Mouse (Mus musculus) heart, embryonic 12.5 days (tissue): ENCODE measurements around the gene Fam161a. TPM values are rescaled to one million over a fixed set of nuclear protein-coding genes. Genes with fewer than 3 reads are reported as not detected.
A peak's percentile ranks its signal among the peaks of the same experiment; 100 is the strongest.

Experiments used
- ATAC-seq: fragments of 200-750 bp; cut with Nextera tagmentation; 2 replicates; pipeline ENCODE4 v1.8.0; 2017; ENCODE audit warnings: moderate TSS enrichment, moderate library complexity; ENCODE audit not compliant: insufficient number of reproducible peaks, low FRiP score
- H3K27ac ChIP-seq: fragments of 300-500 bp; sonication (generic); 2 replicates; pipeline ENCODE4 v1.5.1; 2016; ENCODE audit warnings: mild to moderate bottlenecking, moderate library complexity; ENCODE audit not compliant: poor library complexity, severe bottlenecking
- H3K27me3 ChIP-seq: fragments of 300-500 bp; sonication (generic); replicated peaks from 2 replicates; pipeline ENCODE4 v1.6.1; 2016; ENCODE audit warnings: mild to moderate bottlenecking, moderate library complexity
- H3K36me3 ChIP-seq: fragments of 300-500 bp; sonication (generic); 2 replicates; pipeline ENCODE4 v1.6.1; 2016; ENCODE audit warnings: mild to moderate bottlenecking, moderate library complexity
- H3K4me1 ChIP-seq: fragments of 300-500 bp; sonication (generic); replicated peaks from 2 replicates; pipeline ENCODE4 v1.6.1; 2016; ENCODE audit warnings: mild to moderate bottlenecking
- H3K4me2 ChIP-seq: fragments of 300-500 bp; sonication (generic); 2 replicates; pipeline ENCODE4 v1.6.1; 2016; ENCODE audit warnings: mild to moderate bottlenecking, moderate library complexity
- H3K4me3 ChIP-seq: fragments of 300-500 bp; sonication (generic); 2 replicates; pipeline ENCODE4 v1.5.1; 2016; ENCODE audit warnings: mild to moderate bottlenecking
- H3K9ac ChIP-seq: fragments of 300-500 bp; sonication (generic); 2 replicates; pipeline ENCODE4 v1.6.1; 2016; ENCODE audit warnings: mild to moderate bottlenecking, moderate library complexity
- H3K9me3 ChIP-seq: fragments of 300-500 bp; sonication (generic); replicated peaks from 2 replicates; pipeline ENCODE4 v1.6.1; 2016; ENCODE audit warnings: mild to moderate bottlenecking, moderate library complexity
- WGBS: fragments of 180-500 bp; shearing (Covaris S2); methylation state at CpG from one replicate; pipeline ENCODE4 v1.1.7; 2016; 5-methylcytosine and 5-hydroxymethylcytosine counted together
- polyA plus RNA-seq: library from polyadenylated mRNA; unstranded; fragments of >200 nt; fragmentation: Nextera tagmentation; extraction: Ambion mirVana; gene quantifications from 2 replicates; pipeline ENCODE4 v1.2.1, GENCODE M21; 2016

Fam161a gene
- 1.8 and 2.1 TPM in 2 replicates for polyA plus RNA-seq

DNA sequence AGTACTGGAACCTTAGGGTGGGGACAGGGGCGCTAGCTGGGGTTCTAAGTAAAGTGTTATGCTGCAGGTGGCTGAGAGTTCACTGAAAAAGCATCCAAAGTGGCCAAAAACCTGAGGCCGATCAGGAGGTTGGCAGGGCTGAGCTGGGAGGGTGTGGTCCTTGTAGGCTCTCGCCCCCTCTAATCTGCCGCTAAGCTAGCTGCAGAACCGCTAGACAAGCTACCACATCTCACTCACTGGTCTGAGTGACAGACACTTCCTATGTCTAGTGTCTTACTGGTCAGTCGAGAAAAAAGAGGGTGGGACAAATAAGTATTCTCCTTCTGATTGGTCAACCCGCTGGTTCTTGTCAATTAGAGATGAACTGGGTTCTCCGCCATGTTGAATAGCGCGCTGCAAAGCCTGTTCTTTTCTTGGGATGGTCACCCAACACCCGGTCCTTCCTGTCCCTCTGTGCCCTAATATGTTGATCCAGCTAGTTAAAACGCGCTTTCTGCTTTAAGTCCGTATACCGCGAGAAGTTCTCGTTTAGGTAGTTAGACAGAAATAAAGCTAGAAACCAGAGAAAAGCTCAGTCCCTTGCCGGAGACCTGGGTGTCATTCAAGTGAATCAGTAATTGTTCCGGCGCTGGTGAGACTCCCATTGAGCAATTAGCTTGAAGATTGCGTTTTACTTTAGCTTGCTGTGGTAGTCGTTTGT is at the start of gene Fam161a:
Gene Fam161a (plus strand): TSS at position 51 of the 700 bp plus-strand sequence.
- ATAC-seq = peak; percentile 95
- H3K4me1 ChIP-seq = peaks cover 4% of the 10 kb centered on the region; the same call in 1 of the 2 replicates
- H3K36me3 ChIP-seq = peaks cover 17% of the 10 kb centered on the region
- peak within 1 kb of the TSS; percentile 78 for H3K4me3 ChIP-seq
- peak within 1 kb of the TSS; percentile 89 for H3K27ac ChIP-seq
- under 1% methylated on average over 22 of the region's 22 CpGs for WGBS
- H3K9ac ChIP-seq = peak within 1 kb of the TSS; percentile 84
- peak within 1 kb of the TSS; percentile 92 for H3K4me2 ChIP-seq
- H3K9me3 ChIP-seq = no peaks in the 10 kb centered on the region
- H3K27me3 ChIP-seq = no peaks in the 10 kb centered on the region

DNA sequence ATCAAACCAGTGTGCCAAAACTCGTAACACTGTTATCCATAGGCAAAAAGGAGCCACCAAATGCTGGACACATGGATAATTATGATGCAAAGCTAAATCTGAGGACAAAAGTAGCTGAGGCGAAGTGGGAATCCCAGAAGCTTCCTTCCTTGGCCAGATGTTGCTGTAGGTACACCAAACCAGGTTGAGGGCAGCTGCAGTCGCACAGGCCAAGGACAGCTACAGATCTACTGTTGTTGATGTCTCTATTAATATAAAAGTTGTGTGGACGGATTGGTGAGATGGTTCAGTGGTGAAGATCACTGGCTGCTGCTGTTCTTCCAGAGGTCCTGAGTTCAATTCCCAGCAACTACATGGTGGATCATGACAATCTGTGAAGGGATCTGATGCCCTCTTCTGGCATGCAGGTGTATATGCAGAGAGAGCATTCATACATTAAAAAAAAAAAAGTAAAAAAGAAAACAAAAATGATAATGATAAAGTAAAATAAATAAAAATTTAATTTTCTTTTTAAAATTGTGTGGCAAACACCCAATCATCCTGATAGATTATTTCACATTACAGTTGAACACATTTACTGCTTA is 49.4 kb upstream of the Fam161a start:
- 87% methylated on average over 4 of the region's 4 CpGs for WGBS

DNA sequence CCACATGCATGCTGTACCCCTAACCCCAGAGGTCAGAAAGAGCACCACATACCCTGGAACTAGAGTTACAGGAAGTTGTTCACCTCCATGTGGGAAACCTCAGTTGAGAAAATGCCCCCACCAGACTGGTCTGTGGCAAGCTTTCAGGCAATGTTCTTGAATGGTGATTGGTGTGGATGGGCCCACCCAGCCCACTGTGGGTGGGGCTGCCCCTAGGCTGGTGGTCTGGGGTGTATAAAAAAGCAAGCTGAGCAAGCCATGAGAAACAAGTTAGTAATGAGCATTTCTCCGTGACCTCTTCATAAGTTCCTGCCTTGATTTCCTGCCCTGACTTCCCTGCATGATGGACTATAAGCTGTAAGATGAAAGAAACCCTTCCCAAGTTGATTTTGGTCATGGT is 45.2 kb upstream of the Fam161a start:
- Histone ChIP-seq H3K4me3 (no peak overlapping the region), H3K27ac (no peak overlapping the region), H3K27me3 (no peaks in the 10 kb centered on the region), H3K4me1 (0 out of 2 replicates have a peak, but pooled peaks cover 2% of the 10 kb centered on the region), H3K36me3 (peaks cover 10% of the 10 kb centered on the region), H3K9me3 (peaks cover 10% of the 10 kb centered on the region), H3K9ac (no peak overlapping the region), H3K4me2 (no peak overlapping the region)
- no peak for ATAC-seq
- 91% methylated on average over 1 of the region's 1 CpGs for WGBS

More for the DNA sequence above, 49.4 kb upstream of the Fam161a start:
- Histone ChIP-seq H3K27ac (no peak overlapping the region), H3K4me1 (no peaks in the 10 kb centered on the region), H3K27me3 (no peaks in the 10 kb centered on the region), H3K4me2 (no peak overlapping the region), H3K9me3 (no peaks in the 10 kb centered on the region), H3K9ac (no peak overlapping the region), H3K4me3 (no peak overlapping the region), H3K36me3 (peaks cover 12% of the 10 kb centered on the region; the same call in 1 of the 2 replicates)
- no peak for ATAC-seq

DNA sequence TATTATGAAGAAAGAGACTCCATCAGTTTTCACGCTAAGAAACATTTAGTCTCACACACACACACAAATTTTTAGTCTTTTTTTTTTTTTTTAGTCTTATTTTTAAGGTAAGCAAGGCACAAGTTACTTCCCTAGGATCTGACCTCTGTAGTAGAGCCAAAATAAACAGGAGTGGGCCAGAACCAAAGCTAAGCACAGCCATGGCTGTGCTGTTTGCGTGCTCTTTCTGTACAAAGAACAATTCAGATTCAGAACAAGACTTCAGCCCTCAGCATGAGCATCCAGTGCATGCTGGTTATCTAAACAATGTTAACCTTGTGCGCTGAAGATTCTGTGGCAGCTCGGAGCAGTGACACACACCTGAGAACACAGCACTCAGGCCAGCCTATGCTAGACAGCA is 42.9 kb upstream of the Fam161a start:
- WGBS = 66% methylated on average over 4 of the region's 4 CpGs

DNA sequence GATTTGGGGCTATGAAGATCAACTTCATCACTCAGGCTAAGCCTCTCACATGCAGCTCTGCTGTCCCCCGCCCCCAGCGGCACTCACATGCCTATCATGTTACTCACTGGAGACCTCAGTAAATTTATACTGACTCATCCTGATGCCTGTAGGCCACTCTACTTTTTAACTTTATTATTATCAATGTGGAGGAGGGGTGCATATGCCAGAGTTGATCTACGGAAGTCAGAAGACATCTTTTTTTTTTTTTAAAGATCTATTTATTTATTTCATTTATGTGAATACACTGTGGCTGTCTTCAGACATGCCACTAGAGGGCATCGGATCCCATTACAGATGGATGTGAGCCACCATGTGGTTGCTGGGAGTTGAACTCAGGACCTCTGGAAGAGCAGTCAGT is 41.8 kb upstream of the Fam161a start:
- Histone ChIP-seq H3K36me3 (peaks cover 23% of the 10 kb centered on the region), H3K27me3 (no peaks in the 10 kb centered on the region), H3K9ac (no peak overlapping the region), H3K27ac (no peak overlapping the region), H3K4me1 (0 out of 2 replicates have a peak, but pooled peaks cover 2% of the 10 kb centered on the region), H3K9me3 (peaks cover 26% of the 10 kb centered on the region), H3K4me2 (no peak overlapping the region), H3K4me3 (no peak overlapping the region)
- ATAC-seq = no peak
- 72% methylated on average over 4 of the region's 4 CpGs for WGBS

More for the DNA sequence above, 42.9 kb upstream of the Fam161a start:
- peaks cover 22% of the 10 kb centered on the region for H3K9me3 ChIP-seq
- H3K4me2 ChIP-seq = no peak overlapping the region
- 0 out of 2 replicates have a peak, but pooled peaks cover 2% of the 10 kb centered on the region for H3K4me1 ChIP-seq
- no peak for ATAC-seq
- H3K27ac ChIP-seq = no peak overlapping the region
- no peaks in the 10 kb centered on the region for H3K27me3 ChIP-seq
- no peak overlapping the region for H3K4me3 ChIP-seq
- H3K36me3 ChIP-seq = peaks cover 22% of the 10 kb centered on the region
- H3K9ac ChIP-seq = no peak overlapping the region

DNA sequence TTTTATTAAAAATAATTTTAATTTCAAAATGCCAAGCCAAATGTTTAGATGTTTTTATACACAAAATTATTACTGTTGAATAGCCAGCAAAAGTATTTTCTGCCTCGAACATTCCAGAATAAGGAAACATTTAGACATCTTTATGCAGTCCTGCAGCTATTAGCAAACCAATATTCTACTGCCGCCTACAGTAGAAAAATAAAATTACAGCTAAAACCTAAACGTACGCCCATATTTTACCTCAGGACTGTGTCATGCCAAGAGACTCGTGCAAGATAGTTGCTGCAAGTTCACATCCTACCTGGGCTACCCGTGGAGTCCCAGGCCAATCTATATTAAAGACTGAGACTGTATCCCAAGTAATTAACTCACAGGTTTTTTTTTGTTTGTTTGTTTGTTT is 37.8 kb upstream of the Fam161a start:
- Histone ChIP-seq H3K27ac (no peak overlapping the region), H3K36me3 (peaks cover 55% of the 10 kb centered on the region), H3K27me3 (no peaks in the 10 kb centered on the region), H3K9me3 (peaks cover 52% of the 10 kb centered on the region), H3K9ac (no peak overlapping the region), H3K4me1 (peaks cover 1% of the 10 kb centered on the region; the same call in 1 of the 2 replicates), H3K4me2 (no peak overlapping the region), H3K4me3 (no peak overlapping the region)
- WGBS = 55% methylated on average over 6 of the region's 6 CpGs
- ATAC-seq = no peak

DNA sequence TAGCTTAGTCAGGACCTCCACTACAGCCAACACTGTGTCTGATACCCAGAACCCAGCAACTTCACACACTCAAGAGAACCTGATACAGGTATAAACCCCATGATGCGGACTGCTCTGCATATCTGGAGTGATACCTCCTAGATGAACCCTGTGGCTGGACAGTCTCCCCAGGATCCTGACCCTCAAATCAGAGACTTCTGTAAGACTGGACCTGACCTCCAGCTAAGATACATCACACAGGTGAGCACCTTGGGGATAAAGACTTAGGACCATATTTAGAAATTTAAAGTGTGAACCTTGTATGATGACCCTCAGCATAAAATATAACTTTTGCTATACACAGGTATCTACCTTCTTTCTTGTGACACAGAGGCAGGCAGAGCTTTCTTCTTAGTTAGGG is 36.8 kb upstream of the Fam161a start:
- Histone ChIP-seq H3K9ac (no peak overlapping the region), H3K27ac (no peak overlapping the region), H3K9me3 (peaks cover 52% of the 10 kb centered on the region), H3K4me1 (peaks cover 3% of the 10 kb centered on the region), H3K4me3 (no peak overlapping the region), H3K27me3 (no peaks in the 10 kb centered on the region), H3K36me3 (peaks cover 57% of the 10 kb centered on the region), H3K4me2 (no peak overlapping the region)
- ATAC-seq = no peak
- 97% methylated on average over 1 of the region's 1 CpGs for WGBS

DNA sequence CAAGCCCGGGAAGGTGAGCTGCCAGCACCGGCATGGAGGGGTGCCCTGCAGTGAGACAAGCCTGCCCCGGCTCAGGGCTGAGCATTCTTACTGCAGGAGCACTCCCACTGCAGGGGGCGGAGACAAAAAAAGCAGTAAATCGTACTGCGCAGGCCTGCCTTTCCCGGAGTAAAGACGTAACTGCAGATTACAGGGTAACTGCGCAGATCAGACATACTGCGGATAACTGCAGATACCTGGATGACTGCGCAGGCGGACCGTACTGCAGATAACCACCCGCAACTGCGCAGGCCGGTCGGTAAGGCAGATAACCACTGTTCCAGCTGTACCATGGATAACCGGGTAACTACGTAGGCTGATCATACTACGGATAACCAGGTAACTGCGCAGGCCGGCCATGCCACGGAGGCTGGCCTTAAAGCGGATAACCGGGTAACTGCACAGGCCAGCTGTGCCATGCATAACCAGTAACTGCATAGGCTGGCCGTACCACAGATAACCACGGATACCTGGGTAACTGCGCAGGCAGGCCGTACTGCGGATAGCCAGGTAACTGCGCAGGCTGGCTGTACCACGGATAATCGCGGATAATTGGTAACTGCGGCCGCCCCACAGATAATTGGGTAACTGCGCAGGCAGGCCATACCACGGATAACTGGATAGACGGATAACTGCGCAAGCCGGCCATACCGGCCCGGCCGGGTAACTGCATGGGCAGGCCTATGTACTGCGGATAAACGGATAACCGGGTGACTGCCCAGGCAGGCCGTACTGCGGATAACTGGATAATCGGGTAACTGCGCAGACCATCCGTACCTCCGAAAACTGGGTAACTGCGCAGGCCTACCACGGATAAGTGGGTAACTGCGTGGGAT is 35.3 kb upstream of the Fam161a start, which contains the start of gene Zrsr1:
Gene Zrsr1 (plus strand): TSS at position 171 of the 875 bp plus-strand sequence.
- H3K4me3 ChIP-seq = peak within 1 kb of the TSS; percentile 68
- H3K27me3 ChIP-seq = no peaks in the 10 kb centered on the region
- WGBS = 51% methylated on average over 56 of the region's 56 CpGs
- peaks cover 42% of the 10 kb centered on the region for H3K9me3 ChIP-seq
- ATAC-seq = peak; percentile 82
- H3K4me1 ChIP-seq = peaks cover 16% of the 10 kb centered on the region
- peaks cover 60% of the 10 kb centered on the region for H3K36me3 ChIP-seq
- H3K9ac ChIP-seq = peak within 1 kb of the TSS; percentile 79
- peak within 1 kb of the TSS; percentile 82 for H3K27ac ChIP-seq
- peak within 1 kb of the TSS; percentile 94 for H3K4me2 ChIP-seq

DNA sequence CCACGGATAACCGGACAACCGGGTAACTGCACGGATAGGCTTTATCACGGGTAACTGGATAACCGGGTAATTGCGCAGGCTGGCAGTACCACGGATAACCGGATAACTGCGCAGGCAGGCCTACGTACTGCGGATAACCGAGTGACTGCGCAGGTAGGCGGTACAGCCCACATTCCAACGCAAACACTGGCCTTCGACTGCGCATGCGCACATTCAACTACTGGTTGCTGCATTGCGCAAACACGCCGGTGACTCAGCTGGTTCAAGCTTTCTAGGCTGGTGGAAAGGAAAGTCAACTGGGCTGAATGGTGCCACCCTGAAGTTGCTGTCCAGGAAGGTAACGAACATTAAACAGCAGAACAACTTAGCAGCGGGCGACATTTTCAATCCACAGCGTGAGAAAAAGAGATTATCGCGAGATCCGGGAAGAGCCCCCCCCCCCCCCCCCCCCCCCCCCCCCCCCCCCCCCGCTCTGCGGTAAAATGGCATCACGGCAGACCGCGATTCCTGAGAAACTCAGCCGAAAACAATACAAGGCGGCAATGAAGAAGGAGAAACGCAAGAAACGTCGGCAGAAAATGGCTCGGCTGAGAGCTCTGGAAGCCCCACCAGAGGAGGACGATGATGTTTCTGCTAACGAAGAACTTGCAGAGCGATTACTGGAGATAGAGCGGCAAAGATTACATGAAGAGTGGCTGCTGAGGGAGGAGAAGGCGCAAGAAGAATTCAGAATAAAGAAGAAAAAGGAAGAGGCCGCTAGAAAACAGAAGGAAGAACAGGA is 34.4 kb upstream of the Fam161a start:
- Histone ChIP-seq H3K4me2 (peak overlapping the region; percentile 94), H3K4me1 (peaks cover 16% of the 10 kb centered on the region), H3K9ac (peak overlapping the region; percentile 79), H3K27me3 (no peaks in the 10 kb centered on the region), H3K4me3 (peak overlapping the region; percentile 68), H3K36me3 (peaks cover 60% of the 10 kb centered on the region), H3K9me3 (peaks cover 35% of the 10 kb centered on the region), H3K27ac (peak overlapping the region; percentile 82)
- WGBS = 50% methylated on average over 45 of the region's 46 CpGs
- peak; percentile 87 for ATAC-seq

DNA sequence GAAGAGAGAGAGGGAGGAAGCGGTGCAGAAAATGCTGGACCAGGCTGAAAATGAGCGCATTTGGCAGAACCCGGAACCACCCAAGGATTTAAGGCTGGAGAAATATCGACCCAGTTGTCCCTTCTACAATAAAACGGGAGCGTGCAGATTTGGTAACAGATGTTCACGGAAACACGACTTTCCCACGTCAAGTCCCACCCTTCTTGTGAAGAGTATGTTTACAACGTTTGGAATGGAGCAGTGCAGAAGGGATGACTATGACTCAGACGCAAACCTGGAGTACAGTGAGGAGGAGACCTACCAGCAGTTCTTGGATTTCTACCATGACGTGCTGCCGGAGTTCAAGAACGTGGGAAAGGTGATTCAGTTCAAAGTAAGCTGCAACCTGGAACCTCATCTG is 33.7 kb upstream of the Fam161a start:
- peak overlapping the region; percentile 68 for H3K4me3 ChIP-seq
- H3K27ac ChIP-seq = peak overlapping the region; percentile 65; the same call in 1 of the 2 replicates
- peaks cover 60% of the 10 kb centered on the region for H3K36me3 ChIP-seq
- H3K9me3 ChIP-seq = peaks cover 31% of the 10 kb centered on the region
- H3K4me1 ChIP-seq = peaks cover 16% of the 10 kb centered on the region
- H3K4me2 ChIP-seq = peak overlapping the region; percentile 72
- 52% methylated on average over 14 of the region's 14 CpGs for WGBS
- ATAC-seq = 0 out of 2 replicates have a peak, but pooled peaks have one; percentile 57
- H3K9ac ChIP-seq = peak overlapping the region; percentile 71
- no peaks in the 10 kb centered on the region for H3K27me3 ChIP-seq
